Mouse (Mus musculus) hindbrain, embryonic 13.5 days (tissue): Measurements from ENCODE around the gene Tax1bp3. TPM values are rescaled to one million over a fixed set of nuclear protein-coding genes. Genes with fewer than 3 reads are reported as not detected.
A peak's percentile ranks its signal among the peaks of the same experiment; 100 is the strongest.

Experiments used
- ATAC-seq: fragments of 200-750 bp; cut with Nextera tagmentation; 2 replicates; pipeline ENCODE4 v1.8.0; 2017; ENCODE audit warnings: moderate TSS enrichment; ENCODE audit not compliant: low FRiP score
- H3K27ac ChIP-seq: fragments of 300-500 bp; sonication (generic); 2 replicates; pipeline ENCODE4 v1.5.1; 2015; ENCODE audit warnings: inconsistent platforms, mild to moderate bottlenecking, moderate library complexity
- H3K27me3 ChIP-seq: fragments of 300-500 bp; sonication (generic); 2 replicates; pipeline ENCODE4 v1.6.1; 2015; ENCODE audit warnings: mild to moderate bottlenecking, inconsistent platforms
- H3K36me3 ChIP-seq: fragments of 300-500 bp; sonication (generic); 2 replicates; pipeline ENCODE4 v1.6.1; 2015; ENCODE audit warnings: mild to moderate bottlenecking, inconsistent platforms
- H3K4me1 ChIP-seq: fragments of 300-500 bp; sonication (generic); replicated peaks from 2 replicates; pipeline ENCODE4 v1.6.1; 2015; ENCODE audit warnings: inconsistent platforms
- H3K4me2 ChIP-seq: fragments of 300-500 bp; sonication (generic); 2 replicates; pipeline ENCODE4 v1.6.1; 2015; ENCODE audit warnings: inconsistent platforms, mild to moderate bottlenecking, moderate library complexity
- H3K4me3 ChIP-seq: fragments of 300-500 bp; sonication (generic); 2 replicates; pipeline ENCODE4 v1.5.1; 2015; ENCODE audit warnings: mild to moderate bottlenecking, inconsistent platforms
- H3K9ac ChIP-seq: fragments of 300-500 bp; sonication (generic); 2 replicates; pipeline ENCODE4 v1.6.1; 2015; ENCODE audit warnings: mild to moderate bottlenecking, inconsistent platforms
- H3K9me3 ChIP-seq: fragments of 300-500 bp; sonication (generic); 2 replicates; pipeline ENCODE4 v1.6.1; 2016; ENCODE audit warnings: inconsistent platforms
- WGBS: fragments of 180-500 bp; shearing (Covaris S2); methylation state at CpG from one replicate; pipeline ENCODE4 v1.1.7; 2015; 5-methylcytosine and 5-hydroxymethylcytosine counted together
- polyA plus RNA-seq: library from polyadenylated mRNA; unstranded; fragments of >200 nt; fragmentation: Nextera tagmentation; extraction: Ambion mirVana; gene quantifications from 2 replicates; pipeline ENCODE4 v1.2.1, GENCODE M21; 2015

Tax1bp3 gene
- polyA plus RNA-seq, 1 experiment from 2014 or later, result 180 TPM

DNA sequence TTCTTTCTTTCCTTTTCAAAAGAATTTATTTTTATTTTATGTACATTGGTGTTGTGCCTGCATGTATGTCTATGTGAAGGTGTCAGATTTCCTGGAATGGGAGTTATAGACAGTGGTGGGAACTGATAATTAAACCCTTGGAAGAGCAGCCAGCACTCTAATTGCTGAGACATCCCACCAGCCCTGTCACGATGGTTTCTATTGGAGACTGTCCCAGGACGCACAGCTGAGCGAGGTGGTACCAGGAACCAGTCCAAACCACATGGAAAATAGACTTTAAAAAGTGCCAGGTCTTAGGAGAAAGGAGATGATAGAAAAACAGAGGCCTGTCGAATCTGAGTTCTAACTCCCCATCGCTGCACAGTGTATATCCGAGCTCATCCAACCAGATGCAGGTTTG is 21.8 kb upstream of the Tax1bp3 start:
- no peak overlapping the region for H3K9ac ChIP-seq
- WGBS, result 84% methylated on average over 6 of the region's 6 CpGs
- no peak overlapping the region for H3K27ac ChIP-seq

DNA sequence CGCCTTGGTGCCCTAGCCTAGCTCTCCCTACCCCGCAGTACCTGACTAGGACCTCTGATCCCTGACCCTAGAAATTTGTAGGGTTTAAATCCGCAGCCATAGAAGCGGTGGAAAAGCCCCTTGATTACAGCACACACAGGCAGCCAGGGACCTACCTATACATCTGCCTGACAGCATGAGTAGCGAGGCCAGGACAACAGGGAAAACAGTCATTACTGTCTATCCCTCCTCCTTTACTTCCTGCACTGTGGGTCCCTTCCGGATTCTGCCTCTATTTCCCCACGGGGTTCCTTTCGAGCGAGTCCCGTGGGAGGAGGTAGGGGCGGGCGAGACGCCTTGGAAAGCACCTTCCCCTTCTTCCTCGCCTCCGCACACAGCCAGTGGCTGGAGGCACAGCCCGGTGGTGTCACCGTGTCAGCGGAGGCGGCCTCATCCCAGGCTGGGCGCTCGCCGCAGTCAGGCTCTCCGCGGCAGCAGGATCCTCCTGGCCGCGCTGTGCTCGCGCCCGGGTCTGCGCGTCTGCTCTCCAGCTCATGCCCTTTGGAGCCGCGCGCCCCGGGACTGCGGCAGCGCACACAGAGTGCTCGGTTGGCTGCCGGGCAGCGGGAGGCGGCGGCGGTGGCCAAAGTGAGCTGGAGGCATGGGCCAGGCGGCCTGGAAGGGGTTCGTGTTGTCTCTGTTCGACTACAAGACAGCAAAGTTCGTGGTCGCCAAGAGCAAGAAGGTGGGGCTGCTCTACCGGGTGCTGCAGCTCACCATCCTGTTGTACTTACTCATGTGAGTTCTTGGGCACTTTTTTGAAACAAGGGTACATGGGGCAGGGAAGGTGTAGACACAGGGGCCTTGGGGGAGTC is 16.7 kb upstream of the Tax1bp3 start, which contains the start of gene P2rx5:
Gene P2rx5 (plus strand): TSS at position 465 of the 854 bp plus-strand sequence.
- Histone ChIP-seq H3K9me3 (no peaks in the 10 kb centered on the region), H3K36me3 (no peaks in the 10 kb centered on the region), H3K4me3 (peak within 1 kb of the TSS; percentile 48), H3K4me2 (peak within 1 kb of the TSS; percentile 84), H3K4me1 (peaks cover 12% of the 10 kb centered on the region), H3K27me3 (peaks cover 35% of the 10 kb centered on the region), H3K27ac (no peak within 1 kb of the TSS), H3K9ac (peak within 1 kb of the TSS; percentile 75)
- 2% methylated on average over 49 of the region's 49 CpGs for WGBS
- peak; percentile 39 for ATAC-seq

More for the DNA sequence above, 21.8 kb upstream of the Tax1bp3 start:
- Histone ChIP-seq H3K4me1 (peaks cover 2% of the 10 kb centered on the region; the same call in 1 of the 2 replicates), H3K4me2 (no peak overlapping the region), H3K9me3 (no peaks in the 10 kb centered on the region), H3K4me3 (no peak overlapping the region), H3K27me3 (peaks cover 17% of the 10 kb centered on the region), H3K36me3 (no peaks in the 10 kb centered on the region)
- ATAC-seq, result no peak

DNA sequence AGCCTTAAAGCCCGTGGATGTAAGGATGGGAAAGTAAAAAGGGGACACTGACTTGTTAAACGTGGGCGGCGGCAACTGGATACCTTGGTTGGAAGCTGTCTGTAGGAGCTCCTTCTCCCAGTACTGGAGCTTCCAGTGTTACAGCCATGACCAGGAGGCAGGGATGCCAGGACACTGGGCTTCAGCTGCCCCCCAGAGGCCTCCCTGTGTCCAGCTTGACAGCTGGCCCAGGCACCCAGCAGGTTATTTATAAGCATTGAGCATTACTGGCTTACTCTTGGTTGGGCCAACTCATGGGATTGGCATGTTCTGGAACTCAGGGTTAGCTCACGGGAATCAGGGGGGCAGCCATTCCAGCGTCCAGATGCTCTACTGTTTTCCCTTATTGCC is 16.1 kb upstream of the Tax1bp3 start:
- H3K27ac ChIP-seq, result no peak overlapping the region
- H3K36me3 ChIP-seq, result no peaks in the 10 kb centered on the region
- ATAC-seq, result no peak
- peak overlapping the region; percentile 48 for H3K4me3 ChIP-seq
- H3K4me2 ChIP-seq, result peak overlapping the region; percentile 84
- H3K9ac ChIP-seq, result no peak overlapping the region; the same call in 1 of the 2 replicates
- H3K4me1 ChIP-seq, result peaks cover 12% of the 10 kb centered on the region
- peaks cover 35% of the 10 kb centered on the region for H3K27me3 ChIP-seq
- no peaks in the 10 kb centered on the region for H3K9me3 ChIP-seq
- 30% methylated on average over 6 of the region's 6 CpGs for WGBS

DNA sequence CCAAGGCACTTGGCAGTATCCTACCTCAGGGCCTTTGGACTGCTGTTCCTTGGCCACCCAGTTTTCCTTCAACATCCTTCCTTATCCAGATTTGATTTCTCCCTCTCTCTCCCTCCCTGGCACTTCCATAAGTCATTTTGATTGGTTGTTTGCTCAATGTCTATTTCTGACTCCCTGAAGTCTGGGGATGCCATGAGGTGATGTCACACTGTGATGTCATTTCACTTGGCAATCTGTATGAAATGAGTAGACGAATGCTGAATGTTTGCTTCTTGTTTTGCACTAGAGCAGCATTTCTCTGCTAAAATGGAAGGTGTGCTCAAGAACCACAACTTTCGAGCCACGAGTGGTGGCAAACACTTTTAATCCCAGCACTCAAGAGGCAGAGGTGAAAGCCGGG is 15.3 kb upstream of the Tax1bp3 start:
- no peak for ATAC-seq

DNA sequence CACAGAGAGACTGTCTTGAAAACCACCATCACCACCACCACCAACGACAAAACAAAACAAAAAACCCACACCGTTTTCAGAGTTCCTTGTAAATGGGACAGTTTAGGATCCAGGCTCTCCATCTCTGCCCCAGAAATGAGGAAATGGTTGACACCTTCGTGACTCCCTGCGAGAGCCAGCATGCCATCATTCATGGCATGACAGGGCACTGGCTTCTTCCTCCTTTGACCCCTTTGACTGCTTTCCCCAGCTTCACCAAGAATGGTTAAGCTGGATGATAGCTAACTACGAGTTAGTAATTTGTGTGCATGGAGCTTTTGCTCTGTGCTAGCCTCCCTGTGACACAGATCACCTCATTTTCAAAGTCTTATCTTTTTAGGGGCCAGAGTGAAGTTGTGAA is 14.6 kb upstream of the Tax1bp3 start:
- Histone ChIP-seq H3K4me2 (no peak overlapping the region), H3K27me3 (peaks cover 35% of the 10 kb centered on the region), H3K36me3 (no peaks in the 10 kb centered on the region), H3K27ac (no peak overlapping the region), H3K9ac (no peak overlapping the region), H3K4me1 (peaks cover 12% of the 10 kb centered on the region), H3K4me3 (no peak overlapping the region), H3K9me3 (no peaks in the 10 kb centered on the region)
- no peak for ATAC-seq
- WGBS, result 78% methylated on average over 5 of the region's 5 CpGs

More for the DNA sequence above, 15.3 kb upstream of the Tax1bp3 start:
- Histone ChIP-seq H3K27me3 (peaks cover 35% of the 10 kb centered on the region), H3K27ac (no peak overlapping the region), H3K9me3 (no peaks in the 10 kb centered on the region), H3K9ac (no peak overlapping the region), H3K4me2 (no peak overlapping the region), H3K36me3 (no peaks in the 10 kb centered on the region), H3K4me3 (no peak overlapping the region), H3K4me1 (peaks cover 12% of the 10 kb centered on the region)
- WGBS, result 96% methylated on average over 4 of the region's 4 CpGs

DNA sequence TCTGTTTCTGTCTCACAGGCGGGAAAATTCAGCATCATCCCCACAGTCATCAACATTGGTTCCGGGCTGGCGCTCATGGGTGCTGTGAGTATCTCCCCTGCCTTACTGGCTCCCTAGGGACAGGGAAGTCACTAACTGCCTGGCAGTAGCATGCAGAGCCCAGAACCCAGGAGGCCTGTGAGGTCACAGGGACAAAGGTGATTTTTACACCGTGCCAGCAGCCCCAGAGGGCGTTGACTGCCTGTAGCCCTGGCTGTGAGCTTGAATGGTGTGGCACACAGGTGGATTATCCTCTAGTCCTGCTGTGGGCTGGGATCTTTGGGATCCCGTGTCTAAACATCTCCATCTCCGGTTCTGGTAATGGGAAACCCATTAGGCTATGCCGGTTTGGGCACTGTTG is 8.8 kb upstream of the Tax1bp3 start:
- Histone ChIP-seq H3K27me3 (no peaks in the 10 kb centered on the region), H3K4me3 (no peak overlapping the region), H3K4me2 (no peak overlapping the region), H3K9me3 (no peaks in the 10 kb centered on the region), H3K9ac (no peak overlapping the region), H3K4me1 (0 out of 2 replicates have a peak, but pooled peaks cover 10% of the 10 kb centered on the region), H3K27ac (no peak overlapping the region), H3K36me3 (peaks cover 13% of the 10 kb centered on the region)
- WGBS, result 84% methylated on average over 8 of the region's 8 CpGs
- ATAC-seq, result no peak

DNA sequence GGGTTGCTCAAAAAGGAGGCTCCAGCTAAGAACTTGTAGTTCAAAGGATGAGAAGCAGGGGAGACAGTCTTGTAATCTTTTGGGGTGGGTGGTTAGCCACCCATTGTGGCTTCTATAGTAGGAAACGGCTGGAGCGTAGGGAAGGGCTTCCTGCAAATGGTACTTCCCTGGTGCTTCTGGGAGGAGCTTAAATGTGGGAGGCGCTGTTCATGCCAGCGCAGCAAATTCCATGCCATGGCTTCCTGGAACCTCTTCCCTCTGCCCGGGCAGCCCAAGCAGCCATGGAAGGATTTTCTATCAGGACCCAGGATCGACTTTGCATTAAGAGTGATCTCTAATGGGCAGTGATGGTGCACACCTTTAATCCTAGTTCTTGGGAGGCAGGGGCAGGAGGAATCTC is 8.3 kb upstream of the Tax1bp3 start:
- no peak overlapping the region for H3K4me3 ChIP-seq
- H3K9me3 ChIP-seq, result no peaks in the 10 kb centered on the region
- no peak overlapping the region for H3K9ac ChIP-seq
- peaks cover 13% of the 10 kb centered on the region for H3K36me3 ChIP-seq
- no peaks in the 10 kb centered on the region for H3K27me3 ChIP-seq
- H3K27ac ChIP-seq, result no peak overlapping the region
- H3K4me2 ChIP-seq, result no peak overlapping the region
- WGBS, result 79% methylated on average over 6 of the region's 6 CpGs
- ATAC-seq, result no peak
- 0 out of 2 replicates have a peak, but pooled peaks cover 10% of the 10 kb centered on the region for H3K4me1 ChIP-seq

DNA sequence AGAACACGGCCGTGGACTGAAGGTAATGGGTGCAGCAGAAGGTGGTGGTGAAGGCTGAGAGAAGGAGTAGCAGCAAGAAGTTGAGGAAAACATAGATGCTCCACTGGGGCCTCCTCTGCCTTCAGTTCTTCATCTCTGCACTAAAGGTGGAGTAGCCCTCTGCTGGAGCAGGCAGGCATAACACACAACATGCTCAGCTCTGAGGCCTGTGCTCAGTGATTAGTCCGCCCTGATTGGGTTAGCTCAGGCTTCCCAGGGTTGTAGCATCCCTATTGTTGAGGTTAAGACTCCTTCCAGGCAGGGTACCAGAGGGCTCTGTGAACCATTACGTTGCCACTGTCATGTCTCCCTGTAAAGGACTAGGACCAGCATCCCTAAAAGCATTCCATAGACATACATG is 7.7 kb upstream of the Tax1bp3 start:
- Histone ChIP-seq H3K27me3 (no peaks in the 10 kb centered on the region), H3K36me3 (peaks cover 17% of the 10 kb centered on the region), H3K27ac (no peak overlapping the region), H3K9me3 (no peaks in the 10 kb centered on the region), H3K9ac (no peak overlapping the region), H3K4me3 (no peak overlapping the region), H3K4me2 (no peak overlapping the region), H3K4me1 (peaks cover 10% of the 10 kb centered on the region; the same call in 1 of the 2 replicates)
- peak; percentile 66; the same call in 1 of the 2 replicates for ATAC-seq
- WGBS, result 54% methylated on average over 4 of the region's 4 CpGs

DNA sequence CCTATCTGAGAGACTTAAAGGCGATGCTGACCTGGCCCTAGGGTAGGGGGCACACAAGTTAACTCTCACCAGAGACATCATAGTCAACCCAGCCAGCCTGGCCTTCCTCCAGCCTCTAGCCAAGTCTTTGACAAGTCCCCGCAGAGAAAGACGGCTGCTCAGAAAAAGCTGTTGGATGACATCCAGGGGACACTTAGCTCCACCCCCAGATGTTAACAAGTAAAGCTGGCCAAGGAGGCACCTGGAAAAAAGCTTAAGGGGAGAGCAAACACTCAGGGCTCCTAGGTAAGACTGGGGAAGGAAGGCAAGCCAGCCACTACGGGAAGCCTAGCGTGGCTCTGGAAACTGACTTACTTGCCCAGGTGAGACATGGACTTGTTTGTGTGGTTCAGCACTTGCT is 4.7 kb upstream of the Tax1bp3 start:
- H3K9me3 ChIP-seq, result no peaks in the 10 kb centered on the region
- peaks cover 30% of the 10 kb centered on the region for H3K4me1 ChIP-seq
- 77% methylated on average over 5 of the region's 5 CpGs for WGBS
- ATAC-seq, result no peak
- no peak overlapping the region for H3K9ac ChIP-seq
- H3K36me3 ChIP-seq, result peaks cover 23% of the 10 kb centered on the region
- H3K4me2 ChIP-seq, result no peak overlapping the region
- 0 out of 2 replicates have a peak overlapping the region, but pooled peaks have one; percentile 12 for H3K27ac ChIP-seq
- no peak overlapping the region for H3K4me3 ChIP-seq
- no peaks in the 10 kb centered on the region for H3K27me3 ChIP-seq

DNA sequence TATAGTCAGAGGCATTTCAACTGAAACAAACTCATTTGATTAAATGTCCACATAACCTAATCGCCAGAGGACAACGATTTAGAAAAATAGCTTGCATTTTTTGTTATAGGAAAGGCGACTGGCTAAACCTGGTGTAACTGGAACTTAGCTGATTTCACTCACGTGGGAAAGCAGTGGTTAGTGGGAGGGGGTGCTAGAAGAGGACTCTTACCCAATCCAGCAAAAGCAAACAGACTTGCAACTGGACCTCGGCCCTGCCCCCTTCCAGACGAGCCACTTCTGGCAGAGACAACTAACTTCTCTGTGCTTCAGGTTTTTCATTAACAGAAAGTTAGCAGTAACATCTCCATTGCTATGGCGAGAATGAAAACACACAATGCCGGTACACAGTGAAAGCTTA is 1.3 kb upstream of the Tax1bp3 start:
- Histone ChIP-seq H3K4me2 (peak overlapping the region; percentile 84), H3K27me3 (no peaks in the 10 kb centered on the region), H3K27ac (no peak overlapping the region), H3K9ac (peak overlapping the region; percentile 84), H3K4me3 (peak overlapping the region; percentile 71), H3K9me3 (no peaks in the 10 kb centered on the region), H3K36me3 (peaks cover 24% of the 10 kb centered on the region), H3K4me1 (peaks cover 56% of the 10 kb centered on the region)
- WGBS, result 44% methylated on average over 8 of the region's 8 CpGs
- no peak for ATAC-seq

DNA sequence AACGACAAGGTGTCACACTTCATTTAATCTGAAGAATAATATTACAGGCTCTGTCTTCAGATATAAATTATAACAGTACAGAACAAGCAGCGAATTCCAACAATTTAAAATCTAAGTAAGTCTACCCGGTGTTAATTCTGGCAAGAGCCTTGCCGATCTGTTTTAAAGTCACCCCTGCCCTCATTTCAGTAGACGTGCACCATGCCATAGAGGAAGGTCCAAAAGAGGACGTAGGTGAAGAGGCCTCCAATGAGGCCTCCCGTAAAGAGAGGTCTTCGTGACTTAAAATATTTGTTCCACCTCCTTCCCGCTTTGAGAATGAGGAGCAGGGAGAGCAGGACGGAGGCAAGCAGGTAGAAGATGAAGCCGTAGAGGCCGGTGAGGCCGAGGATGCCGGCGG is 697 bp upstream of the Tax1bp3 start:
- Histone ChIP-seq H3K4me3 (peak overlapping the region; percentile 71), H3K4me1 (peaks cover 56% of the 10 kb centered on the region), H3K27me3 (no peaks in the 10 kb centered on the region), H3K36me3 (peaks cover 21% of the 10 kb centered on the region), H3K9ac (peak overlapping the region; percentile 84), H3K27ac (peak overlapping the region; percentile 91), H3K4me2 (peak overlapping the region; percentile 84), H3K9me3 (no peaks in the 10 kb centered on the region)
- under 1% methylated on average over 15 of the region's 15 CpGs for WGBS
- no peak for ATAC-seq

DNA sequence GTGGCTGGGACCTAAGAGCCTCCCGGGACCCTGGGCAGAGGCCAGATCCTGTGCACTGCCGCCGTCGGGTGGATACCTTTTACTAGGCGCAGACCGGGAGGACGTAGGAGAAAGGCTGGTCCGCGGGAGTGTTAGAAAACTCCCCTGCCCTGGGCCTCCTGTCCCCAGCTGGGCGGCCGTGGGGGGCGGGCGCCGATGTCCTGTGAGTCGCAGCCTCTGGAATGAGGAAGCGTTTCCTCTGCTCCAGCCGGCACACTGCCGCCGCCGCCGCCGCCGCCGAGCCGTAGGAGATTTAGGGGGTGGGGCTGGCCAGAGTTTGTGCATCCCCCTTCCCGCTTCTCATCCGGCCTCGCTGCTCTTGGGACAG is 609 bp downstream of the Tax1bp3 start:
- no peaks in the 10 kb centered on the region for H3K27me3 ChIP-seq
- H3K9me3 ChIP-seq, result no peaks in the 10 kb centered on the region
- WGBS, result 0% methylated on average over 25 of the region's 28 CpGs
- peak overlapping the region; percentile 92 for H3K9ac ChIP-seq
- peak overlapping the region; percentile 71 for H3K4me3 ChIP-seq
- peaks cover 22% of the 10 kb centered on the region for H3K36me3 ChIP-seq
- peak overlapping the region; percentile 74 for H3K4me2 ChIP-seq
- H3K27ac ChIP-seq, result peak overlapping the region; percentile 91
- no peak for ATAC-seq
- H3K4me1 ChIP-seq, result peaks cover 51% of the 10 kb centered on the region

DNA sequence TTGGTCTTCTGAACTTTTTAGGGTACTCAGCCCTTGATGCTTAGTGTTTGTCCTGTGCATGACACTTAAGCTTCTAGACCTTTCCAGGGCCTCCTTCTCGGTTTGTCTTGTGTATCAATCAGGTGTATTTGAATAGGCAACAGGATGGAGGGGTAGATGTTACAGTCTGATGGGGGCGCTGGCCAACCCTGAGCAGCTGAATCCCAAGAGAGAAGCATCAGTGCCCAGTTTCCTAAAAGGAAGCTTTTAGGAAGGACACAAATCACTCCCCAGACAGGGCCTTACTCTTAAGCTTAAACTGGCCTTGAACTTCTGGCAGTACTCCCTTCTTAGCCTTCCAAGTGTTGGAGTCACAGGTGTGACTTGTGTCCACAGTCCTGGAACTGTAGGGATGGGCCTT is 1.0 kb downstream of the Tax1bp3 start:
- no peak for ATAC-seq
- WGBS, result 2% methylated on average over 2 of the region's 2 CpGs
- peak overlapping the region; percentile 92 for H3K9ac ChIP-seq

More for the DNA sequence above, 1.0 kb downstream of the Tax1bp3 start:
- Histone ChIP-seq H3K4me1 (peaks cover 46% of the 10 kb centered on the region), H3K27ac (peak overlapping the region; percentile 91), H3K4me3 (peak overlapping the region; percentile 71), H3K27me3 (no peaks in the 10 kb centered on the region), H3K36me3 (peaks cover 26% of the 10 kb centered on the region), H3K9me3 (no peaks in the 10 kb centered on the region), H3K4me2 (peak overlapping the region; percentile 74)
